In genomic region chr6:103697349-103698028, GRCm38 (mm10) we compare ENCODE assay signal across 10 mouse cellular contexts.
DNase-seq lines count a peak whose midpoint lies in the region; ATAC-seq and TF ChIP-seq lines count a peak whose summit lies in the region.
"Had no signal": no experiment of that assay in that cellular context is flagged by ENCODE, and none has a peak within 500 bp of the region (broad histone marks: within the 10 kb centered on the region; RNA-seq: fewer than 3 reads in every experiment).

No protein-coding gene starts in this region.

- 54% methylated on average over 7 of the region's 7 CpGs for WGBS in lung, adult 2 months
- WGBS in forebrain, embryonic 15.5 days = 65% methylated on average over 7 of the region's 7 CpGs

- TF ChIP-seq POLR2A in lung, adult 2 months (IDR thresholded peaks at IDR 0.05; ENCODE audit: borderline replicate concordance, extremely low read depth, low read depth, low read length) = no peak

- no peak overlapping the region for H3K9ac ChIP-seq in forebrain, embryonic 15.5 days (replicated peaks)
- H3K9ac ChIP-seq: hindbrain, embryonic 15.5 days had no signal

- H3K27ac ChIP-seq in forebrain, embryonic 15.5 days (replicated peaks) = no peak overlapping the region
- H3K27ac ChIP-seq: hindbrain, embryonic 15.5 days; macrophage had no signal

- no peak overlapping the region for H3K4me2 ChIP-seq in forebrain, embryonic 15.5 days (replicated peaks)
- H3K4me2 ChIP-seq: hindbrain, embryonic 15.5 days had no signal

- peak; percentile 41; the same call in 1 of the 2 replicates for ATAC-seq in forebrain, embryonic 15.5 days (replicated peaks)

- no peaks in the 10 kb centered on the region for H3K9me3 ChIP-seq in forebrain, embryonic 15.5 days
- H3K9me3 ChIP-seq: hindbrain, embryonic 15.5 days had no signal

- no peak for DNase-seq in lung, adult 2 months
- DNase-seq in lung, postnatal 14 days = no peak
- peak; percentile 35 for DNase-seq in ZHBTc4 (ENCODE audit: low read depth, low spot score)
- DNase-seq in retina, embryonic 14.5 days (ENCODE audit: low spot score) = peak; percentile 80
- DNase-seq in right cerebral cortex, postnatal 10 days (ENCODE audit: low spot score in 2 of 2) = no peak
- no peak for DNase-seq in spleen, adult 18-20 months
- DNase-seq: thymus, postnatal 36 days had no signal

- H3K27me3 ChIP-seq in forebrain, embryonic 15.5 days = no peaks in the 10 kb centered on the region
- H3K27me3 ChIP-seq: hindbrain, embryonic 15.5 days had no signal

- peaks cover 31% of the 10 kb centered on the region for H3K36me3 ChIP-seq in forebrain, embryonic 15.5 days

- peak; percentile 18; the same call in 1 of the 2 replicates for TF ChIP-seq CTCF in lung, adult 2 months (IDR thresholded peaks at IDR 0.05; ENCODE audit: insufficient read depth, low read length)

- no peak overlapping the region for H3K4me3 ChIP-seq in lung, adult 2 months (replicated peaks; ENCODE audit: extremely low read depth, low read depth, low read length)
- H3K4me3 ChIP-seq in forebrain, embryonic 15.5 days = no peak overlapping the region
- H3K4me3 ChIP-seq: hindbrain, embryonic 15.5 days had no signal

- no peaks in the 10 kb centered on the region for H3K4me1 ChIP-seq in lung, adult 2 months (ENCODE audit: control insufficient read depth, insufficient read depth, low read length)
- H3K4me1 ChIP-seq in forebrain, embryonic 15.5 days = no peaks in the 10 kb centered on the region
- H3K4me1 ChIP-seq: hindbrain, embryonic 15.5 days had no signal

Comparison
In these comparisons a context has a peak if more than half of its experiments do, and no peak if none do; other contexts are left out.
1. DNase-seq: peak in ZHBTc4 (single experiment) and retina, embryonic 14.5 days (single experiment); none in lung, adult 2 months (single experiment), lung, postnatal 14 days (single experiment), right cerebral cortex, postnatal 10 days (0 of 2) and spleen, adult 18-20 months (0 of 2).